Mouse (Mus musculus) R1 (cell line): ENCODE measurements at regions not wholly inside any gene's neighbourhood (a gene's known extent, or its start where the extent isn't known, plus 50 kb on each side); places are given as distances from the start of the nearest gene placed in this dataset.

Experiments used
- DNase-seq: peaks from one replicate; pipeline ENCODE4 v3.0.0-alpha.2; 2018; ENCODE audit warnings: low read depth, low spot score

GRCm38 (mm10) chr8:71026424-71026890 is 120.7 kb downstream of the Map1s start:
- DNase-seq = peak; percentile 95

GRCm38 (mm10) chr8:71028564-71028963 is 122.8 kb downstream of the Map1s start:
- peak; percentile 89 for DNase-seq
